Comparison of ENCODE assay signal across 17 mouse cellular contexts in genomic region chr9:110228671-110229070, GRCm38 (mm10). TPM values are rescaled to one million over a fixed set of nuclear protein-coding genes. Genes with fewer than 3 reads are reported as not detected.
A peak's percentile ranks its signal among the peaks of the same experiment; 100 is the strongest.
DNase-seq lines count a peak whose midpoint lies in the region.
"Had no signal": no experiment of that assay in that cellular context is flagged by ENCODE, and none has a peak within 500 bp of the region (broad histone marks: within the 10 kb centered on the region; RNA-seq: fewer than 3 reads in every experiment).

No protein-coding gene starts in this region.

- peak; percentile 33 to 65 for DNase-seq in lung, adult 18-20 months
- DNase-seq in lung, postnatal 14 days, result no peak
- DNase-seq in 3T3-L1 (ENCODE audit: low read depth, low spot score), result peak; percentile 40
- peak; percentile 52 for DNase-seq in NIH3T3 (ENCODE audit: low read depth)
- peak; percentile 66 for DNase-seq in lung, postnatal 36 days
- DNase-seq in left cerebral cortex, adult 11 months (ENCODE audit: low spot score), result no peak
- DNase-seq in heart, postnatal 25 days (ENCODE audit: low spot score), result no peak
- DNase-seq: adrenal gland, postnatal 10 days; cerebellum, postnatal 14 days; embryo, embryonic 11 days; gastrocnemius, adult 2 months; heart, adult 2 months; kidney, adult 2 months; kidney, postnatal 10 days; layer of hippocampus, postnatal 36 days; lung, embryonic 14.5 days; thymus, adult 2 months had no signal

- intact Hi-C loops in heart, postnatal 25 days (cut with DNase I), result no loop called here

RNA-seq across cellular contexts. Expression of gene Cspg5, which starts 14.9 kb away (rescaled TPM):
- total RNA-seq in heart, postnatal 25 days (2021), result under 1 TPM; 0.13 to 0.14 TPM

Comparison
In these comparisons a context has a peak if more than half of its experiments do, and no peak if none do; other contexts are left out.
1. DNase-seq: peak in lung, adult 18-20 months (2 of 2), 3T3-L1 (single experiment), NIH3T3 (single experiment) and lung, postnatal 36 days (single experiment); none in lung, postnatal 14 days (single experiment), left cerebral cortex, adult 11 months (single experiment) and heart, postnatal 25 days (single experiment).